Mouse (Mus musculus) heart, adult 2 months (tissue): Measurements from ENCODE around the gene Kifc1. TPM values are rescaled to one million over a fixed set of nuclear protein-coding genes. Genes with fewer than 3 reads are reported as not detected.
A peak's percentile ranks its signal among the peaks of the same experiment; 100 is the strongest.

Source experiments
- DNase-seq, 2 experiments: peaks; one replicate each; pipeline ENCODE4 v3.0.0; 2021
- H3K27ac ChIP-seq: fragments of 200-600 bp; 2 replicates; pipeline ENCODE4 v1.8.1; 2022
- H3K27me3 ChIP-seq: fragments of 200-500 bp; 2 replicates; pipeline ENCODE4 v1.6.1; 2012; ENCODE audit warnings: mild to moderate bottlenecking, low read length, inconsistent platforms, mixed read lengths; ENCODE audit not compliant: control insufficient read depth, insufficient read depth
- H3K36me3 ChIP-seq: fragments of 200-500 bp; 2 replicates; pipeline ENCODE4 v1.6.1; 2012; ENCODE audit warnings: low read length, inconsistent platforms; ENCODE audit not compliant: control insufficient read depth, insufficient read depth
- H3K4me1 ChIP-seq: fragments of 200-500 bp; 2 replicates; pipeline ENCODE4 v1.6.1; 2011; ENCODE audit warnings: low read length; ENCODE audit not compliant: control insufficient read depth, insufficient read depth
- H3K4me3 ChIP-seq: fragments of 200-600 bp; 2 replicates; pipeline ENCODE4 v1.8.1; 2022
- H3K79me2 ChIP-seq: fragments of 200-500 bp; replicated peaks from 2 replicates; pipeline ENCODE4 v1.6.1; 2012; ENCODE audit warnings: mild to moderate bottlenecking, inconsistent platforms, low read length, moderate library complexity, mixed read lengths; ENCODE audit not compliant: control insufficient read depth, insufficient read depth
- H3K9ac ChIP-seq: fragments of 200-500 bp; 2 replicates; pipeline ENCODE4 v1.6.1; 2012; ENCODE audit warnings: low read depth, mild to moderate bottlenecking, control low read depth, inconsistent platforms, low read length, mixed read lengths
- CTCF ChIP-seq: fragments of 200-600 bp; IDR thresholded peaks from 2 replicates; pipeline ENCODE4 v1.8.1; 2022; ENCODE audit warnings: antibody characterized with exemption, mild to moderate bottlenecking, moderate library complexity
- EP300 ChIP-seq: fragments of 200-500 bp; IDR thresholded peaks from 2 replicates; pipeline ENCODE4 v1.6.1; 2011; ENCODE audit warnings: low read depth, low read length, control low read depth; ENCODE audit not compliant: insufficient read depth
- POLR2A ChIP-seq: fragments of 200-500 bp; IDR thresholded peaks from 2 replicates; pipeline ENCODE4 v1.6.1; 2011; ENCODE audit warnings: mild to moderate bottlenecking, low read depth, low read length, control low read depth; ENCODE audit not compliant: insufficient read depth
- WGBS: fragments of 180-500 bp; shearing (Covaris S2); methylation state at CpG from one replicate; pipeline ENCODE4 v1.1.7; 2018; 5-methylcytosine and 5-hydroxymethylcytosine counted together
- intact Hi-C: fragments of 180-260 bp; cut with DNase I; formaldehyde crosslinking; loops from one replicate; pipeline ENCODE4 v1.15.1; 2025
- polyA plus RNA-seq: library from polyadenylated mRNA; depleted of rRNA; stranded (reverse); fragments of >200 nt; gene quantifications from 2 replicates; pipeline ENCODE4 v1.2.3, GENCODE M21; 2012
- total RNA-seq, 2 experiments: library from RNA; stranded (reverse); gene quantifications; 2 replicates each; pipeline ENCODE4 v1.2.3; 2021

The Kifc1 gene
- total and polyA plus RNA-seq, 3 experiments, result 0.57 to 0.66 (median 0.59) TPM

- no peak for DNase-seq
- Histone ChIP-seq H3K79me2 (no peaks in the 10 kb centered on the region), H3K27me3 (no peaks in the 10 kb centered on the region), H3K4me3 (no peak overlapping the region), H3K27ac (no peak overlapping the region), H3K4me1 (peaks cover 4% of the 10 kb centered on the region; the same call in 1 of the 2 replicates), H3K9ac (no peak overlapping the region), H3K36me3 (no peaks in the 10 kb centered on the region; the same call in 1 of the 2 replicates)
- 90% methylated on average over 11 of the region's 11 CpGs for WGBS
- intact Hi-C loops, result no loop called here
- TF ChIP-seq EP300 (no peak), CTCF (no peak), POLR2A (no peak)
Observed at GRCm38 (mm10) chr17:33931947-33932346, 41.5 kb upstream of the Kifc1 start.

GRCm38 (mm10) chr17:33931159-33931866 is 40.9 kb upstream of the Kifc1 start:
- intact Hi-C loops, result no loop called here
- TF ChIP-seq POLR2A, result no peak
- TF ChIP-seq EP300, result no peak
- no peak for TF ChIP-seq CTCF
- WGBS, result 57% methylated on average over 18 of the region's 18 CpGs
- H3K9ac ChIP-seq, result peak overlapping the region; percentile 87
- H3K79me2 ChIP-seq, result no peaks in the 10 kb centered on the region
- DNase-seq, result no peak
- H3K4me1 ChIP-seq, result peaks cover 4% of the 10 kb centered on the region; the same call in 1 of the 2 replicates
- H3K27me3 ChIP-seq, result no peaks in the 10 kb centered on the region
- no peaks in the 10 kb centered on the region; the same call in 1 of the 2 replicates for H3K36me3 ChIP-seq
- peak overlapping the region; percentile 99 for H3K27ac ChIP-seq
- peak overlapping the region; percentile 75 for H3K4me3 ChIP-seq

- peak overlapping the region; percentile 75 for H3K4me3 ChIP-seq
- H3K27me3 ChIP-seq, result no peaks in the 10 kb centered on the region
- intact Hi-C loops, result no loop called here
- 1% methylated on average over 45 of the region's 45 CpGs for WGBS
- peak; percentile 67 to 73 for DNase-seq
- H3K36me3 ChIP-seq, result no peaks in the 10 kb centered on the region; the same call in 1 of the 2 replicates
- H3K27ac ChIP-seq, result peak overlapping the region; percentile 99
- peaks cover 4% of the 10 kb centered on the region; the same call in 1 of the 2 replicates for H3K4me1 ChIP-seq
- no peak for TF ChIP-seq EP300
- no peak for TF ChIP-seq CTCF
- TF ChIP-seq POLR2A, result no peak
- H3K79me2 ChIP-seq, result 0 out of 2 replicates have a peak, but pooled peaks cover 2% of the 10 kb centered on the region
- H3K9ac ChIP-seq, result peak overlapping the region; percentile 87
Observed at GRCm38 (mm10) chr17:33930280-33931158, 40.1 kb upstream of the Kifc1 start.

GRCm38 (mm10) chr17:33929371-33930279 is 39.2 kb upstream of the Kifc1 start, which contains the start of gene Rgl2:
TSS of gene Rgl2 (plus strand) at chr17:33929543.
- no peaks in the 10 kb centered on the region; the same call in 1 of the 2 replicates for H3K36me3 ChIP-seq
- intact Hi-C loops, result loop anchor here (1.0 to 10.0 kb wide), 3 partner anchors 9 to 665 kb away; partner anchors contain the start of genes Ager, Pbx2, Pfdn6 and Wdr46
- H3K27me3 ChIP-seq, result no peaks in the 10 kb centered on the region
- peaks cover 3% of the 10 kb centered on the region; the same call in 1 of the 2 replicates for H3K79me2 ChIP-seq
- peaks cover 4% of the 10 kb centered on the region; the same call in 1 of the 2 replicates for H3K4me1 ChIP-seq
- under 1% methylated on average over 80 of the region's 80 CpGs for WGBS
- peak within 1 kb of the TSS; percentile 75 for H3K4me3 ChIP-seq
- TF ChIP-seq POLR2A (peak; percentile 73; the same call in 1 of the 2 replicates), EP300 (no peak), CTCF (peak; percentile 56)
- peak within 1 kb of the TSS; percentile 99 for H3K27ac ChIP-seq
- peak; percentile 92 to 97 for DNase-seq
- H3K9ac ChIP-seq, result peak within 1 kb of the TSS; percentile 87

- Histone ChIP-seq H3K79me2 (peaks cover 3% of the 10 kb centered on the region; the same call in 1 of the 2 replicates), H3K36me3 (no peaks in the 10 kb centered on the region; the same call in 1 of the 2 replicates), H3K27ac (peak overlapping the region; percentile 99), H3K4me3 (peak overlapping the region; percentile 75), H3K4me1 (peaks cover 4% of the 10 kb centered on the region; the same call in 1 of the 2 replicates), H3K27me3 (no peaks in the 10 kb centered on the region), H3K9ac (peak overlapping the region; percentile 82; the same call in 1 of the 2 replicates)
- TF ChIP-seq POLR2A (no peak), CTCF (no peak), EP300 (no peak)
- WGBS, result 50% methylated on average over 21 of the region's 21 CpGs
- no peak for DNase-seq
- intact Hi-C loops, result loop anchor here (10.0 kb wide), 1 partner anchor 666 kb away; the partner anchor contains the start of genes Ager and Pbx2
Observed at GRCm38 (mm10) chr17:33928251-33928947, 37.9 kb upstream of the Kifc1 start.
